Mouse (Mus musculus) thymus, postnatal 10 days (tissue): Measurements from ENCODE around the gene Jun.
A peak's percentile ranks its signal among the peaks of the same experiment; 100 is the strongest.

Source experiments
- DNase-seq, 2 experiments: peaks; one replicate each; pipeline ENCODE4 v3.0.0; 2021; ENCODE audit warnings: low spot score in 2 of 2

Jun gene

DNA sequence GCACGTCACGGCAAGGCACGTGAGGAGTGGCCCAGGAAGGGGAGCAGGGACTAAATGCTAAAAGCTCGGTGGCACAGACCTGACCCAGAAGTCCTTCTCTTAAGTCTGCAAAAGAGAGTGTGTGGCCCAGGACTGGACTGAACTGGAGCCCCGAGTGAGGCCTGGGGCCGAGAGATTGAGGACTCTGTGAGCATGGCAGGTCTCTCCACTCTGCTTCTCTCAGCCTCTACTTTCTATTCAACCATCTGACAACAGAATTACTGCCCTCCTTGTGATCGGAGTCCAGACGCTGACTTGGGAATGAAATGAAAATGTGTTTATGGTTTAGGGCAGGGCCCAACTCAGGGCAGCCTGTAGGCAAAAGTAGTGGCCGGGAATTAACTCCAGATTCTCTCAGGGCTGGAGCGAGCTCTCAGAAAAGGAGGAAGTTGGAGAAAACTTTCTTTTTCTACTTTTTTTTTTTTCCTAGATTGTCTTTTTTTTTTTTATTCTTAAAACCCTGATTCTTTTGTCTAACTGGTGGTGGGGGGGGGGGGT is 21.3 kb upstream of the Jun start:
- no peak for DNase-seq

DNA sequence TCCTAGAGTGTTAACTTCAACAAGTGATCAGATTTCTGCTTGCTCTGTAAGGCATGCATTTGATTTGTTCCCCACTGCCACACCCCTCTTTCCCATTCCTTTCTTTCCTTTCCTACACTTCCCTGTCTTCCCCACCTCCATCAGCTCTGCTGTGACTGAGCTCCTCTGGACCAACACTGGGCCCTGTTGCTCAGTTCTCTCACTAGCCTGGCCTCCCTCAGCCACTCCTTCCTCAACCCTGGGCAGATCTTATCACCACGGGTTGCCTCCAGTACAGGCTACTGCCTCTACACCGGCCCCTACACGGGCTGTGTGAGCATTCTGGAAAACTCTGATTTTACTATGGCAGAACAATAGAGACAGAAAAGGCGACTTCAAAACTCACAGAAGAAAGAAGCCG is 18.4 kb upstream of the Jun start:
- DNase-seq: no peak

DNA sequence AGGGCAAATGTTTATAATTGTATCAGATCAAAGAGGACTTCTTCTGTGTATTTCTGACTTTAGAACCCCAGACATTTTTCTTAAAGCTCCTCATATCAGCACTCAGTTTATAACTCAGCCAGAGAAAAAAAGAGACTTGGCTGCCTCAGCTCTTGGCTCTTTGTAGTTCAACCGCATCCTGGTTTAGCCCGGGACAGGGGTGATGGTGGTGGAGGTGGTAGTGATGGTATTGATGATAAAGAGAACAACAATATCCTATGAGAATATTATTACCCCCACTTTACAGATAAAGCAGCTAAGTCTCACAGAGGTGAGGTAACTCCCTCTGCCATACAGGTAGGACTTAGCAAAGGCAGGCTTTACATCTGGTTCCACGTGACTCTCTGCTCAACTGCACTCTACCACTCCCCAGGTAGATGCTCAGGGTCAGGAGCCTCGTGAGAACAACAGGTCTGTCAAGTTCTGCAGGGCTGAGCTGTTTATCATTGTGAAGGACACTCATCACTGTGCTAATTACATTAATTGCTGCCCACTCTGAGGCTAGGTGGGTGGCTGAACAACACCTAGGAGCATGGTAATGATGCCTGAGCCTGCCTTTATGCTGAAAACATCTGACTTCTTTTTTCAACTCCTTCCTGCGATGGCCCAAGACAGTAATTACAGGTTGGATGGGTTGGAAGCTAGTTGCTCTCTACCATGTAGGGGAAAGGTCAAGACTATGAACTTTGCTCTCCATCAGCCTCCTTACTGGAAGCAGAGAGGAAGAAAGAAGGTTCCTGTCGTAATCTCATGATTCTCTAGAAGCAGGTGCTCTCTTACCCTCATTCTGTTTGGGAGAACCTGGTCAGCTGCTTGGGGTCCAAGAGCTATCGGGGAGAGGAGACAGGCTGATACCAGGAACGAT is 16.3 kb upstream of the Jun start:
- no peak for DNase-seq

DNA sequence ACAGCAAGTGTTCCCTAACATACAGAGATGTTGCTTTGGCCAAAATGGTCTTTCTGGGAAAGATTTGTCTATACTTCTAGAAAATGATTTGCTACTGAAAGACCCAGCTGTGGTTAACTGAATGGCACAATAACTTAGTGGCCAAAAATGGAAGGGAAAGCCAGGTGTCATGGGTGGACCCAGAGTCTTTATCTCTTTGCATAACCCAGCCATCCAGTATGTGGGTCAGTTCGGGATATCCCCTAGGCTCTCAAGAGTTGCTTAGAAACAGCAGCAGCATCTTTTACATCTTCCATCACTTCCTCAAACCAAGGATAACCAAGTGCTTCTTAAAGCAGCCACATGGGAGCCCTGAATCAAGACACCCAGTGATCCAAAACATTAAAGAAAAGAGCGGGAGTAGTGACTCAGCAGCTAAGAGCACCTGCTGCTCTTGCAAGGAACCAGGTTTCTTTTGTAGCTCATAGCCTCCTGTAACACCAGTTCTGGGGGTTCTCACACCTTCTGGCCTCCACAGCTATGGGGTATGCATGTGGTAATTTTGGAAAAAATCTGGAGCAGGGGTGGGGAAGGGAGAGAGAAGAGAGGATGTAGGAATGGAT is 11.7 kb upstream of the Jun start:
- no peak for DNase-seq

DNA sequence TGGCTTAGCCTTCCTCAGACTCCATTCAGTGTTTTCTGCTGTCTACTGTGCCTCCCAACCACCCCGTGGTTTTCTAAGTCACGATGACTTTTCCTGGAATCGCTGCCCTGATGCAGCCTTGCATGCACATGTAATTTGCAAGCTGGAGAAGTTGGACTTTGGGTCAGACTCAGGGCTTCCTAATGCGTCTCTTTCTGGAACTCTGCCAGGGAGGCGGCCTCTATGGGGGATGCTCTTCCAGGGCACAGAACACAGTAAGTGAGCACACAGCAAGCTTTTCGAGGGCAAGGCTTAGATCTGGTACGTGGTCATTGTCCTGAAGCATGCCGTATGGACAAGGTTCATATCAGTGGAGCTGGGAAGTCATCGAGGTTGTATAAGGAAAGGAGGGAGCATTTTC is 10.9 kb upstream of the Jun start:
- DNase-seq: no peak

DNA sequence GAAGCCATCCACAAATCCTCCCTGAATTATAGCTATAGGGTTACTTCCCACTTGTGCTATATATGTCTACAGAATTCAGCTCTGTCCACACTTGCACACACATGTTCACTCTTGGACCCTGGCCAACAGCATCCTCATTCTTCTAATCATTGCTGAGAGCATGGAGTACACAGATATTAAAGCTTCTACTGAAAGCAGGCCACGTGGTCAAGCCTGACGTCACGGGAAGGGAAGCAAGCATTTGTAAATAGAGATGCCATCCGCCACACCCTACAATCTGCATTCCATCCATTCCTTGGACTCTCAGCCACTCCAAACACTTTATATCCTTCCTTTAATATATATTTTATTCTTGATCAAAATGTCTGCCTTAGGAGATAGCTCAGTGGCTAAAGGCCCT is 5.2 kb upstream of the Jun start:
- no peak for DNase-seq

DNA sequence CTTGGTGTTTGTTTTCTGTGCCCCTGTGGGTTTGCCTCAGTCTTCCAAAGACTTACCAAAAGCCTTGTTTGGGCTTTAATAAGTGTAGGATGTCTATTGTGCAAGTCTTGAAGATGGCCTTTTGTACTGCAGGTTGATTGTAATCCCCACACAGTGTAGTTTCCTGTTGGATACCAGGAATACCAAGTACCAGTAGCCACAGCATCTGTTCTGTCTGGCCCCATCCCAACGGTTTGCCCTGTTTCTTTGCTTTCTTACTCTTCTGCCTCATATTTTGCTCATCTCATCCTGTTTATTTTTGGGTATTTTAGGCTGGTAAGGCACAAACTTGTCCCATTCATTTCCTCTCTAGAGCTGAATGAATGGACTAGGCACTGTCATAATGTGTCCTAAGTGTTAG is 3.3 kb upstream of the Jun start:
- DNase-seq: no peak

DNA sequence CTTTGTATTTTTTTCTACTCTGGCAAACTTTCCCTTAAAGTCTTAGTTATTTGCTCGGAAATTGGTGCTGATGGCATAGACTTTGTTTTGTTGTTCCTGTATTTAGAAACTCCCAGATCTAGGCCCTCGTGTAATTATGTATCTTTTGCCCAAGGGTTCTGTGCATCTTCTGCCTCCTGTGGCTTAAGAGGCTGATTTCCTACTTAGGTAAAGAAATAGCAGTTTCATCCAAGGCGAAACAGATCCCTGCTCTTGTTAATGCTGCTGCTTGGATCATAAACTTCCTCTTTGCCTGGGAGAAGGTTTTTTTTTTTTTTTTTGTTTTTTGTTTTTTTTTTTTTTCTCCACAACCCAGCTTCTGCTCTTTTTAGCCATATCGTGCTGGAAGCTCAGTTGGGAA is 2.3 kb upstream of the Jun start:
- no peak for DNase-seq

DNA sequence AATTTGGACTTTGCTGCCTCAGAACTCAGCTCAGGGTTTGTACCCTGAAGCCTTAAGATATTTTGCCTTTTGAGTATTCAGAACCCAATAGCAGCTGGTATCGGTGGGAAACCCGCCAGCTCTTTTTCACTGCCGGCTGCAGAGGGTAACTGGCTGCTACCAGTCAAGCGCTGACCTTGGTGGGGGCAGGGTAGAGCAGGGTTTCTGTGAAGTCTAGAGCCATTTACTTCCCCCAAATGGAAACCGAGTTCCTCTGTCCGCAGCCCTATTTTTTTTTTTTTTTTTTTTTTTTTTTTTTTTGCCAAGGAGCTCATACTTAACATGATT is 1.7 kb upstream of the Jun start:
- DNase-seq: peak; percentile 6 to 25

DNA sequence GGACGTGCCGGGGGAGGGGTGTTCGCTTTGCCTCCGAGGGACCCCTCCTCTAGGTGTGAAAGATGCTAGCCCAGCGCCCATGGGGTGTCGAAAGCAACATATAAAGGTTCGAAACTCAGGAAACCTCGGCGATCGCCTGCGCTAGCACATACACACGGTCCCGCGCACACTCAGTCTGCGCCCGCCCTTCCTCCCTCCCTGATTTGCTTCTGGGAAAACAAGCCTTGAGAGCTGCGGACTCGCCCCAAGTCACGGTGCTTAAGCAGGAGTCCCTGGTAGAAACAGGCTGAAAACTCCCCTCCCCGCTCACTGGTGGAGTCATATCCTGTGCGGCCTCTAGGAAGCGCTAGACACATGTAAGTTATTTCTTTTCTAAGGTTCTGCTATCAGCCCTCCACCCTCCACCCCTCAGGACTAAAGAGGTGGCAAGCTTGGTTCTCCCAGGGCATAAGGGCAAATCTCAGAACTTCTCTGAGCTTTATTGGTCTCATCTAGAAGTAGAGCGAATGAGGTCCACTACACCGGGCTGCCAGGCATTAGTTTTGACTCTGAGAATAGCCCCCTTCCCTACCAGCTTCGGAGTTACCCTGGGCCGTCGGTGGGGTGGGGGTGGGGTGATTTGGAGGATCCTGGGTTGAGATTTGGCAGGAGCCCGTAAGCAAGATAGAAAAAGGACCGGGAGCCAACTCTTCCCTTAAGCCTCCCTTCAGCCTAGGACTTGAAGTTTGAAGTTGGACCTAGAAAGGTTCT is 1.2 kb upstream of the Jun start:
- peak; percentile 80 to 83 for DNase-seq

DNA sequence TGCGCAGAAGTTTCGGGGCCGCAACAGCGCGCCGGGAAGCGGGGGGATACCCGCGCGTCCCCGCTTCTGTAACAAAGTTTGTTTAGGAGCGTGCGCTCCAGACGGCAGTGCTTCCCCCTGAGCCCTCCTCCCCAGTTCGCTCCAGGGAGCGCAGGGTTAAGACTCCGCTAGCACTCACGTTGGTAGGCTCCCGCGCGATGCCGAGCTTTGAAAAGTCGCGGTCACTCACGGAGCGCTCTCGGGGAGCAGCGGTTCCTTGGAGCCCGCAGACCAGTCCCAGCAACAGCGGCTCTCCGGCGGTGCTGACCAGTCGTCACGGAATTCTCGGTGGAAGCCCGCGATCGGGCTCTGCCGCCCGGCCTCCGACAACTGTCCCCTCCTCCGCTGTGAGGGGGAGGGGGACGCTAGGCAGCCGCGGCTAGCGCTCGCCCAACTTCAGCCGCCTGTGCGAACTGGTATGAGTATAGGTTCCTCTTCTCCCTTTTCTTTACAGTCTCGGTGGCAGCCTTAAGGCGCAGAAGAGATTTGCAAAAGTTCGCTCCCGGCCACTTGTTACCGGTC is 631 bp downstream of the Jun start:
- peak; percentile 36 to 48 for DNase-seq

DNA sequence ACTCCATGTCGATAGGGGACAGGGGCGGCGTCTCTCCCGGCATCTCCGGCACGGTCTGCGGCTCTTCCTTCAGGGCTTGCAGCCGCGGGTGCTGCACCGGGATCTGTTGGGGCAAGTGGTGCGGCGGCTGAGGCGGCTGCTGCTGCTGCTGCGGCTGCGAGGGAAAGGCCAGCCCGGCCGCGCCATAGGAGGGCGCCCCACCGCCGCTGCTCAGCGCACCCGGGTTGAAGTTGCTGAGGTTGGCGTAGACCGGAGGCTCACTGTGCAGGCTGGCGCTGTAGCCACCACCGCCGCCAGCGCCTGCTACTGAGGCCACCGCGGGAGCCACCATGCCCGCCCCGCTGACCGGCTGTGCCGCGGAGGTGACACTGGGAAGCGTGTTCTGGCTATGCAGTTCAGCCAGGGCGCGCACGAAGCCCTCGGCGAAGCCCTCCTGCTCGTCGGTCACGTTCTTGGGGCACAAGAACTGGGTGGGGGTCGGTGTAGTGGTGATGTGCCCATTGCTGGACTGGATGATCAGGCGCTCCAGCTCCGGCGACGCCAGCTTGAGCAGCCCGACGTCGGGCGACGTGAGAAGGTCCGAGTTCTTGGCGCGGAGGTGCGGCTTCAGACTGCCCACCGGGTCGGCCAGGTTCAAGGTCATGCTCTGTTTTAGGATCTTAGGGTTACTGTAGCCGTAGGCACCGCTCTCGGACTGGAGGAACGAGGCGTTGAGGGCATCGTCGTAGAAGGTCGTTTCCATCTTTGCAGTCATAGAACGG is 1.3 kb downstream of the Jun start:
- peak; percentile 62 to 73 for DNase-seq

DNA sequence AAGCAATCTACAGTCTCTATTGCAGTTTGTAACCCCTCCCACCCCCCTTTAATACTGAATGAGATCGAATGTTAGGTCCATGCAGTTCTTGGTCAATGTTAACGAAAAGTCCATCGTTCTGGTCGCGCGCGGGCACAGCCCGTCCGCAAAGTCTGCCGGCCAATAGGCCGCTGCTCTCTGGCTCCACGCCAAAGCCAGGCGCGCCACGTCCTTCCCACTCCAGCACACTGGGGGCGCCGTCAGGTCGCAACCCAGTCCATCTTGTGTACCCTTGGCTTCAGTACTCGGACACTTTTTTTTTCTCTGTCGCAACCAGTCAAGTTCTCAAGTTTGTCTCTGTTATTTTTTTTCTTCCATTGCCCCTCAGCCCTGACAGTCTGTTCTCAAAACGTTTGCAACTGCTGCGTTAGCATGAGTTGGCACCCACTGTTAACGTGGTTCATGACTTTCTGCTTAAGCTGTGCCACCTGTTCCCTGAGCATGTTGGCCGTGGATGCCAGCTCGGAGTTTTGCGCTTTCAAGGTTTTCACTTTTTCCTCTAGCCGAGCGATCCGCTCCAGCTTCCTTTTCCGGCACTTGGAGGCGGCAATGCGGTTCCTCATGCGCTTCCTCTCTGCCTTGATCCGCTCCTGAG is 2.0 kb downstream of the Jun start:
- peak; percentile 29 to 30 for DNase-seq

DNA sequence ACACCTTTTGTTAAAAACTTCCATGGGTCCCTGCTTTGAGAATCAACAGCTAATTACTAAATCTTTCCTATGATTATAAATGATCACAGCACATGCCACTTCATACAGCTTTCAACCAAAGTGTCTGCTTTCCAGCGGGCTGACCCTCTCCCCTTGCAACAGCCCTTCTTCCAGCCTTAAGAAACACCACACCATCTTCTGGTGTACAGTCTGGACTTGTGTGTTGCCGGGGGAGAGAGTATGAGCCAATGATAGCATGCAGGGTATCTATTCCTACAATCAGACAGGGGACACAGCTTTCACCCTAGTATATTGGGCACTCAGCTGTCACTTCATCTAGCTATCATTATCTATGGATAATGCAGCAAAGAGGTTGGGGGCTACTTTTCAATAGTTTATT is 2.9 kb downstream of the Jun start:
- DNase-seq: no peak

DNA sequence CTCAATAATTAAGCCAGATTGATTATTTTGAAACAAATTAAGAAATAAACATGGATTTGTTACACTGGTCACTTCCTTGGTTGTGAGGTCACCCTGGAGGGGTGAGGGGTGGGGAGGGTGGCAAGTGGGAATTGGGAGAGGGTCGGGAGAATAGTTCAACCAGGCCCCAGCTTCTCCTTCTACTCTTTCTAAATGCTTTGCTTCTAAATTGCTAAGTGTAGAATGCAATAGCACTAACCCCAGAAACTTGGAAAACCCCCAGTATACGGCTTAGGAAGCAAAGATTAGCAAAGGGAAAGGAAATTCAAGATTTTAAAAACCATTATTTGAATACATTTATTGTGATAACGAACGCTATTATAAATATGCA is 3.3 kb downstream of the Jun start:
- DNase-seq: no peak

DNA sequence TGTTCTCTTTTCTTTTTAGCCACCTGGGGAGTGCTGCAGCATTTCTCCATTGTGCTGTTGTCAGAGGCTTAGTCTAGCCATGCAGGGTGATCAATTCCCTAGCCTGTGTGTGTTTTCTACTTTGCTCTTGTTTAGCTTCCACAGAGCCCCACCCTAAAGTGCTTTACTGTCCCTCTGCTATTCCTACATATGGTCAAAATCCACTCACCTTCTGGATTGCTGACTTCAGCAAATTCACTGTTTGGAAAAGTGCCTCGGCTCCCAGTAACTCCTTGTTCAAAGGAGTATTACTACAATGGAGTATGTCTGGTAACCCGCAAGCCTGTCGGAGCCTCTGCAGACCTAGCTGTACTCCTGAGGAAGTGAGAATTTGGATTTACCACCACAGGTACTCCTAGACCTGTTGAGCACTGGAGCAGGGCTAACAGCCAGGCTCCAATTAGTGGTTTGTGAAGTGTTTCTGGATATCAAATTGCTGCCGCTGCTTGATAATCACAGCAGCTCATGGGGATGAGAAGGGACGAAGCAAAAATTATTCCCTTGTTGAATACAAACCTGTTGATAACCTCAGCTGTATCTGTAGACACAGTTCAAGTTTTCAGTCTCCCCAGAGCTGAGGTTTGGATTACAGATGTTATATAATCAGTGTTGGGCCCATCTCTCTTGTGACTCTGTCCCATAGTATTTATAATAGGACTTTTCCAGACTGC is 3.8 kb downstream of the Jun start:
- DNase-seq: no peak

DNA sequence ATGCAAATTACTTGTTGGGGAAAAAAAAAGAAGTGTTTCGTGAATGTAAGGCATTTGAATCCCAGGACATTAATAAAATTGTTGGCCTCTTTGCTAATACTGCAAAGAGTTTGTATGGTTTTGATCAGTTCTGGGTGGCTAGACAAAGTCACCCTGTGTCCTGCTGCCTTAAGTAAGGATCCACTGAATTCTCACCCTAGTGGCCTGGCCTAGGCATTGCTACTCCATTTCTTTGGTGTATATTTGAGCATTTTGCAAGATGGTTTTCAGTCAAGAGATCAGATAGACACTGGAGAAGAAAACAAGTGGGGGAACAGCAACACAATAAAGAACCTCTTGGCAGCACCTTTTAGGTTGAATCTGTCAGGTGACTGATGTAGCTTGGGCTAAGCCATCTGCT is 6.9 kb downstream of the Jun start:
- DNase-seq: no peak

DNA sequence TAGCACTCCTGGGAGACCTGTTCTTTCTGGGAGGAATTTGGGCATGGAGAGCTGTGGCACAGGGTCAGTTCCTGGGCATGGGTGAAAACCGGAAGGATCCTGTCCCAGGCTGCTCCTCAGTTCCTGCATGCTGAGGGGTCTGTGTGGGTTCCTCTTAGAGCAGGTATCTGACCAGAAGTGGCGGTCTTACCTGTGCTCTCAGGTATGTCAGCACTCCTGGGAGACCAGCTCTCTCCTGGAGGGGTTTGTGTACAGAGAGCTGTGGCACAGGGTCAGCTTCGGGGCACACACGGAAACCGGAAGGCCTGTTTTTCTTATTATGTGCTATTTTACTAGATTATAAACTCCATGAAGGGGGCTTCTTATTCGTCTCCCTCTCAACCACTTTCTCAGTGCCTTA is 7.3 kb downstream of the Jun start:
- no peak for DNase-seq

DNA sequence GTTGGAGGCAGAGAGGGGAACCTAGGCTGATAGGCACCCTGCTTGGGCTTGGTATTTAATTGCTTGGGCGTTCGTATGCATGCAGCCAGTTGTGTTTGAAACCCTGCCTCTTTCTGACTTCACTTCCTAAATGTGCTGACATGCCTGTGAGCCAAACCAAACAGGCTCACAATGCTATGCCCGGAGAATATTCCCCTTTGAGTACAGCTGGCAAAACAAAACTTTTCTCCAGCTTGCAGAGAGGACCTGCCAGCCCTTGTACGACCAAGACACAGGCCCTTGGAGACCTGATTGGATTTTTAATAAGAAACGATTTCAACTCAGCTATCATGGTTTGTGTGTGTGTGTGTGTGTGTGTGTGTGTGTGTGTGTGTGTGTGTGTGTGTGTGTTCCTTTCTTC is 14.0 kb downstream of the Jun start:
- DNase-seq: no peak

DNA sequence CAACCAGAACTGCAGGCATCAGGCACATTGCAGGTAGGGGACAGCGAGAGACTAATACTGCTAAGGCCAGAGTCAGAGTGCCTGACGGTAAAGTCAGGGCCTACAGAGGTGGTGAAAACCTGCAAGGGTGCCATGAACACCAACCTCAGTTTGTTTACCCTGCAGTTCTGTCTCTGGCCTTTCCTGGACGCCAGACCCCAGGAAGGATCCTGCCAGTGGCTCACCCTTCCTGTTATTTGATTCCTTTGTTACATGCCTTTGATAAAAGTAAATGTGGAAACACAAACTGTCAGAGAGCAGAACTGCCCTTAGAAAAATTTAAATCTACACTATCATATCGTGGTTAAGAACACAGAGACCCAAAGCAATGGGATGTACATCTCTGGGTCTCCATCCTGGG is 20.9 kb downstream of the Jun start:
- DNase-seq: no peak
